Mouse (Mus musculus) monocyte, adult 5-6 weeks (primary cell): ENCODE results near the gene C1qtnf5. TPM values are rescaled to one million over a fixed set of nuclear protein-coding genes. Genes with fewer than 3 reads are reported as not detected.

Experiments used
- ATAC-seq: fragments of 153-309, 156-312 bp; replicated peaks from 2 replicates; pipeline ENCODE4 v1.8.0; 2017; ENCODE audit warnings: mild to moderate bottlenecking; ENCODE audit not compliant: low TSS enrichment, insufficient number of reproducible peaks, severe bottlenecking, poor library complexity, low FRiP score
- total RNA-seq: library from RNA; stranded (forward); fragments of 200-1000, 200-491, 200-594 nt; gene quantifications from 3 replicates; pipeline ENCODE4 v1.2.3, GENCODE M21; 2017

C1qtnf5 gene
- total RNA-seq, 1 experiment from 2014 or later = not detected

DNA sequence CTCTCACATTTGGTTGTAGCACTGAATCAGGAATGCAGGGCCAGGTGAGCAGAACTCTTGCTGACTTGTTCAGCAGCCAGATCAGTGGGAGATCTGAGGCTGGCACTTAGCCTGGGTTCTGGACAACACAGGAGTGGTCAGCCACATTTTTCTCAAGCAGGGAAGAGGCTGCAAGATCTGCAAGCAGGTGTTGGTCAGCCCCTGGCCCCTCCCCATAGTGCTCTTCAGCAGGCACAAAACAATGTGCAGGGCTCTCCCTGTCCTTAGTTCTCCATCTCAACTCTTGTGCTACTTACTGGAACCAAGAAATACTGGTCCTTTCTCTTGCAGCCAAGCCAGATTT, 37.6 kb downstream of the C1qtnf5 start:
- ATAC-seq = no peak

DNA sequence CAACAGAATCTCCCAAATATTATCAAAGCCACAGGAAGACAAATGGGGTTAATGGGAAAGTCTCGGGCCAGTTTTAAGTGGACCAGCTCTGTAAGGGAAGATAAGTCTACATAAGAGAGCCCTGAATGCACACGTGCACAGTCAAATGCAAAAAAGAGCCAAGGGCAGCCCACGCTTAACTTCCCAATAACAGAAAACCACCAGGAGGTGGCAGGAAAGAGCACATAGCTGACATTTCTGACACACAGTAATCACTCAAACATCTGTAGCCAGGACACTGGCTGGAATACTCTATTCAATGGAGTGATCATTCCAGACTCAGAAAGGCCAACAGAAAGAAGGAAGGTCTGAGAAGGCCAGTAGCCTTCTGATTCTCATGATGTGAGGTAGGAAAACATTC, 40.2 kb downstream of the C1qtnf5 start:
- ATAC-seq = no peak

Other genes starting within 250 kb of the C1qtnf5 start
- gene Thy1, start 63.9 kb upstream of the C1qtnf5 start, total RNA-seq = 14.7 to 67.2 TPM (median 34.3 TPM) in 3 replicates
- 2.1 to 8.6 TPM (median 5.6 TPM) in 3 replicates for gene Usp2, start 40.2 kb upstream of the C1qtnf5 start, total RNA-seq
- gene Mfrp, start 5.5 kb upstream of the C1qtnf5 start, total RNA-seq = not detected in 3 replicates
- gene Gm49380, start 6.3 kb downstream of the C1qtnf5 start, total RNA-seq = not detected in 3 replicates
- gene Rnf26, start 6.3 kb downstream of the C1qtnf5 start, total RNA-seq = 3.8 to 7.1 TPM (median 5.7 TPM) in 3 replicates
- gene Mcam, start 27.2 kb downstream of the C1qtnf5 start, total RNA-seq = 13.5 to 48.9 TPM (median 15.1 TPM) in 3 replicates
- gene Cbl, start 126.8 kb downstream of the C1qtnf5 start, total RNA-seq = 47.1 to 115 TPM (median 63.1 TPM) in 3 replicates
- gene Ccdc153, start 133.4 kb downstream of the C1qtnf5 start, total RNA-seq = not detected in 3 replicates
- gene Pdzd3, start 144.2 kb downstream of the C1qtnf5 start, total RNA-seq = 1.7 TPM in 1 of 3 replicates, not detected in the others
- 14.8 to 15.8 TPM (median 15.3 TPM) in 3 replicates for gene Nlrx1, start 161.4 kb downstream of the C1qtnf5 start, total RNA-seq
- gene Abcg4, start 181.4 kb downstream of the C1qtnf5 start, total RNA-seq = not detected in 3 replicates
- gene Hinfp, start 198.4 kb downstream of the C1qtnf5 start, total RNA-seq = 22.9 to 34.0 TPM (median 23.0 TPM) in 3 replicates
- gene C2cd2l, start 213.0 kb downstream of the C1qtnf5 start, total RNA-seq = 6.0 to 18.9 TPM (median 12.2 TPM) in 3 replicates
- 1.8 to 5.6 TPM (median 2.3 TPM) in 3 replicates for gene Dpagt1, start 218.8 kb downstream of the C1qtnf5 start, total RNA-seq
- 8.1 to 12.3 TPM (median 8.6 TPM) in 3 replicates for gene H2afx, start 227.4 kb downstream of the C1qtnf5 start, total RNA-seq
- 8.2 to 19.1 TPM (median 15.1 TPM) in 3 replicates for gene Hmbs, start 237.0 kb downstream of the C1qtnf5 start, total RNA-seq